Mouse (Mus musculus) cerebellum, adult 9-11 months (tissue): ENCODE measurements at regions not wholly inside any gene's neighbourhood (a gene's known extent, or its start where the extent isn't known, plus 50 kb on each side); places are given as distances from the start of the nearest gene placed in this dataset.
"Not testable (repeated sequence)": the region's sequence is repeated elsewhere in the genome, so short reads cannot be mapped to it uniquely, and the experiment has no call there.

Experiments used
- DNase-seq: peaks from one replicate; pipeline ENCODE4 v3.0.0; 2022

DNA sequence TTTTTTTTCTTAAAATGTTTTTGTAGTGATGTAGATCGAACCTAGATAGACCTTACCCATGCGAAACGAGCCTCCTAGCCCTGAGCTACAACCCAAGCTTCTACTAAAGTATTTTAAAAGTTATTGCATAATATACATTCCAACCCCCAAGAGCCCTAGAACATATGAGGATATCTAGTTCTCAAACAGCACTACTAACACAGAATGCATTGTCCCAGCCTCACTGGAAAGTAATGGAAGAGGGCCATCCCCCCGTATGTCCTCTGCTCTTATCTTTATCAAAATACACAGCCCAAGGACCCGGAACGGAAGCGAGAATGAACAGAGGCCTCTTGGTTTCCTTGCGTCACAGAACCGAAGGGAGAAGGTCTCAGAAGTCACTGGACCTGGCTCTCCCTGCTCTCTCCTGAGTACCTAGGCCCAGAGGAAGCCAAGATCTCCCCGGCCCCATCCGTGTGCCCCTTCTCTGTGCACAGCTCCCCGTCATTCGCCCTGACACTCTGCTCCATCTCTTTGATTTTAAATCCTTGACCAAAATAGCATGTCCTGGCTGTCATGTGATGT is 165.0 kb upstream of the Pkdcc start:
- DNase-seq = no peak

DNA sequence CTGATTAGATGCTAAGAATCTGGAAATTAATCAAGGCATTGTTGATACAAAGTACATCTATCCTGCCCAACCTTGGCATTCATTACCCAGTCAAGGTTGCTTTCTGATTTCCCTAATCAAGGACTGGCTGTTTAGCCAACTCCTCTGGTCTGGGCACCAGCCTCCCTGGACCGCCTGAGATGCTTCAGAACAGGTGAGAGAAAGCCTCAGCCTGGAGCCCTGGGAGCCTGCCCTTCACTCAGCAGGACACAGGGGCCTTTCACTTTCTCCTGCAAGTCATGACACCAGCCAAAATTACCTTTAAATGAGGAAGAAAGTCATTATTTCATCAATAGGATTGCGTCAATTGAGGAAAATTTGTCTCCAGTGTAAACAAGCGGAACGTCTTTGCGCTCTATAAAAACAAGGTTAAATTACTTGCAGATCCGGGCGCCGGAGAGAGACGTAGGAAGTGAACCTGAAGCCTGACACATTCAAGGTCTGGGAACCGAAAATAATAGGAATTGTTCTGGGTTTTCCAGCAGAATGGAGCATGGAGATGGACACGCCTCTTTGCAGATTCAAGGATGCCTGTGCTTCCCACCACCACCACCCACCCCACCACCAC is 164.4 kb upstream of the Pkdcc start:
- DNase-seq = no peak

DNA sequence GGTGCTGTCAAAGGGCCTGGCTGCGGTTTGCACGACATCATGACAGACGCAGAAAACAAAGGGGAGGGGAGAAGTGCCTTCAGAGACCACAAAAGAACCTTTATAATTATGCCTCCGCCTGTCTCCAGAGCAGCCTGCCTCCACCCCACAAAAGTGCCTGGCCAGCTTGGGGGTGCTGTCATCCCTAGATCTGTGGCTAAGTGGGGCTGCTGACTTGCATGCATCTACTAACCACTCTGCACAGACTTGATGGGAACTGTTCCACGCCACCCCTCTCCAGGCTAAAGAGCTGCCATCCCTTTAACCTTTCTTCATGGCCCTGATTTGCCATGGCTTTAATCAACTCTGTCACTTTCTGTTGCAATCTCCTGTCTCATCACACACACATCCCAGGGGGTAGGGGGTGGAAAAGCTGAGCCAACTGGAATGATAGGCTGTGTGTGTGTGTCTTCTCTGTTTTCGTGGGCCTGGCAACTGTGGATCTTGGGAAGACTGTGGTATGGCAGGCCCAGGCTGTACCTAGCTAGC is 162.4 kb upstream of the Pkdcc start:
- DNase-seq = no peak

DNA sequence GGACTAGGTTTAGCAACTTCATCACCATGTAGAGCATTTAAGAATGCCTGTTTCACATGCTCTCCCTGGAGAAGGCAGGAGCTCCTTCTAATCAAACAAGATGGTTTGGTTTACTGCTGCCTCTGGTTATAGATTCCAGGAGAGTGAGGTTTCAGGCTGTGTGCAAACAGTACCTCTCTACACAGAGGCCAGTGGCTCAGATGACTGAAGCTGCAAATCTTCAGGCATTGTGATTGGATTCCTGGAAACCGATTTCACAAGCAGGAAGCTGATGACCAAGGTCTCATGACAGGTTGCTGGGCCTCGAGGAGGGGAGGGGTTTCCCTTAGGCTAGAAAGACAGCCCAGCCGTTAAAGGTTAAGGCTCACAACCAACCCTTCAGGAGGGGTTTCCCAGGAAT is 157.3 kb upstream of the Pkdcc start:
- DNase-seq = no peak

DNA sequence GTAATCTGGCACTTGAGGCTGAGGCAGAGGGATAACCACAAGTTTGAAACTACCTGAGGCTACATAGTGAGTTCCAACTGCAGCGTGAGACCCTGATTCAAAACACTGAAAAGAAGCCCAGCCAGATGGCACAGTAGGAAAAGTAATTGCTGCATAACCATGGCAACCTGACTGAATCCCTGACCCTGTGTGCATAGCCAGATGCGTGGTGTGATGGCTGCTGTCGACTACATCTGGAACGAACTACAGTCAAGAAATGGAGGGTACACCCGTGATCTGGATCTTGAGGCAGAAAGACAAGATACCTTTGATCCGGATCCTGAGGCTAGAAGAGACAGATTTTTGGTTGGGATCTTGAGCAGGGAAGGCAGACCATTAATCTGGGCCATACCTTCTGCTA is 153.2 kb upstream of the Pkdcc start:
- DNase-seq = no peak

DNA sequence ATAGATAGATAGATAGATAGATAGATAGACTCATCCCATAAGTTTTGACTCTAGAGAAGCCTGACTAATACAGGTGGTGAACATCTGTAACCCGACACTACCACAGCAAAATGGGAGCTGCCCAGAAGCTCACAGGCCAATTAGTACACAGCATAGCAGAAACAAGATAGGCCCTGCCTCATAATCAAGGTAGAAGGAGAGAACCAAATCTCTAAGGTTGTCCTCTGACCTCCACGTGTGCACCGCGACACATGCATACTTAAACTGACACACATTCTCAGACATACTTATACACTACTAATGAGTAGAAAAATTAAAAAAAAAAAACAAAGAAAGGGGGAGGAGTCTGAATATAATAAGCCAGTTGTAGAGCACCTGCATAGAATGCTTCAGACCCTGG is 151.2 kb upstream of the Pkdcc start:
- no peak for DNase-seq

DNA sequence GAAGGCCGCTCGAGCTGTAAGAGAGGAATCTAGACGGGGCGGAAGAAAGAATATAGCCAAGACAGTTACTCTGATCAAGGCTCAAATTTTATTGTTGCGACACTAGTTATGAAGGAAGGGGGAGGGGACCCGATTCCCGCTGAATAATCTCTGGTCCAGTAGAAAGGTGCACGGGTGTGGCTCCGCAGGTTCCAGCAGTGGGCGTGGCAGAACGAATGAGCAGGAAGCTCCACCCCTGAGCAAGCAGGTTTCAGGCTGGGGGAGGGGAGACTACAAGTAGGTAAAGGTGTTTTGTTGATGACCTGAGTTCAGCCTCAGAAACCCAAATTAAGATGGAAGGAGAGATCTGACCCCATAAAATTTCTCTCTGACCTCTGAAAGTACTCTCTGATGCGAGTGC is 150.7 kb upstream of the Pkdcc start:
- not testable (repeated sequence) for DNase-seq

DNA sequence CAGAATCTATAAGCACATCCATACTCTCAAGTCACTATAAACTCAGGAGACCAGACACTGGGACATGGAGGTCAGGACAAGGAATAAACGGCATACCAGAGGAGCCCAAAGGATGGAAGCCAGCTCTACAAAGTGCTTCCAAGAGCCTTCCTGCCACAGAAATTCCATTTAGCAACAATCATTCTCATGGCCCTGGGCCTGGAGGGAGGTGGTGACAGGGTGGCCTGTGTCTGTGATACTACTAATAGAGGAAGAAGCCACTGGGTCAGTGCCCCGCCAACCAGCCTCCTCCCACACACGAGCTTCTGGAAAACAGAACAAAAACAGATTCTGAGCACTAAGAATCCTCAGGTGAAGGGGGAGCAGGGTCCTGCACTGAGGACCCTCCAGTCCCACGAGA is 145.8 kb upstream of the Pkdcc start:
- no peak for DNase-seq

DNA sequence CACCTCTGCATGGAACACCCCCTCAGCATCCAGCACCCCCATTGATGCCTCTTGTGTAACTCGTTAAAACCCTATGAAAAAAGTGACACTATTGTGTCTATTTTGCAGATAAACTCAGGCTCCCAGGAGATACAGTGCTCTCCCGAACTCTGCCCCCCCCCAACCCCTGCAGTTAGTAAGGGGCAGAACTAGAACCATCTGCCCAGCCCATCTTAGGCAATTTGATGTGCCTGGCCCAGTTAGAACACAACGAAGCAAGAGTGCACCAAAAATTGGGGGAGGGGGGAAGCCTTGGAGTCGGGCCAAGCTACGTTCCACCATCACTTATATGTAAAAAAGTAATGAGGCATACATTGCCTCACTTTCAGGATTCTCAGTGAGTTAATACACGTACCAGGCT is 143.3 kb upstream of the Pkdcc start:
- DNase-seq = no peak

DNA sequence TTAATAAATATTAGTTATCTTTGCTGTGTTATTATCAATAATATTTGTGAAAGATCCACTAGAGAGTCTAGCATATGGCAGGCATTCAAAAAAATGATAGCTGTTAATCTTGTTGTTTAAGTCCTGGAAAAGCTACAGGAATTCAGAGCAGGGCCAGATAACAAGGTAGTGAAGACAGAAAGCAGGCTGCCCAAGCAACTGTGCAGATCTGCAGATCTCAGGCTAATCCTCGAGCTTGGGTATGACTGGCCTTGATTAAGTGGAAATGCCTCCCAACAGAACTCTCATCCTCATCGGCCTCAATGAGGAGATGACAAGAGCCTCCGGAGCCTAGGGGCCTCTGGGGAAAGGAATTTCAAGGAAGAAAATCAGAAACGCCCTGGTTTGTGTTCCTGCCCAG is 142.9 kb upstream of the Pkdcc start:
- no peak for DNase-seq

DNA sequence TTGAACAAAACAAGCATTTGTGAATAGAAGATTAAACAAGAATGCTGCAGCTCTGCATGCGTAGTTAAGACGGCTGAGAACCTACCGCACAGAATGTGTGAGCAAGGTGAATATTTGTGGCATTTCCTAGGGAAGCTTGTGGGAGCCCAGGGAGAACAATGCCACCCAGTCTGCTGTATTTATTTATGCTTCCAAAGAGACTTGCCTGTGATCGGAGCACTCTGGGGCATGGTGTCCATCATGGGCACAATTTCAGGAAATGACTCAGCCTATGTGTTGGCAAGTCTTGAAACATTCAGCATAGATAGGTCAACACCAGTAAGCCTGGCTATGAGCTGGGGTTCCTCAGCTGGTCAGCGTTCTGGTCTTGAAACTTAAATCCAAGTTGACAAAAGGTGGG is 140.2 kb upstream of the Pkdcc start:
- no peak for DNase-seq

DNA sequence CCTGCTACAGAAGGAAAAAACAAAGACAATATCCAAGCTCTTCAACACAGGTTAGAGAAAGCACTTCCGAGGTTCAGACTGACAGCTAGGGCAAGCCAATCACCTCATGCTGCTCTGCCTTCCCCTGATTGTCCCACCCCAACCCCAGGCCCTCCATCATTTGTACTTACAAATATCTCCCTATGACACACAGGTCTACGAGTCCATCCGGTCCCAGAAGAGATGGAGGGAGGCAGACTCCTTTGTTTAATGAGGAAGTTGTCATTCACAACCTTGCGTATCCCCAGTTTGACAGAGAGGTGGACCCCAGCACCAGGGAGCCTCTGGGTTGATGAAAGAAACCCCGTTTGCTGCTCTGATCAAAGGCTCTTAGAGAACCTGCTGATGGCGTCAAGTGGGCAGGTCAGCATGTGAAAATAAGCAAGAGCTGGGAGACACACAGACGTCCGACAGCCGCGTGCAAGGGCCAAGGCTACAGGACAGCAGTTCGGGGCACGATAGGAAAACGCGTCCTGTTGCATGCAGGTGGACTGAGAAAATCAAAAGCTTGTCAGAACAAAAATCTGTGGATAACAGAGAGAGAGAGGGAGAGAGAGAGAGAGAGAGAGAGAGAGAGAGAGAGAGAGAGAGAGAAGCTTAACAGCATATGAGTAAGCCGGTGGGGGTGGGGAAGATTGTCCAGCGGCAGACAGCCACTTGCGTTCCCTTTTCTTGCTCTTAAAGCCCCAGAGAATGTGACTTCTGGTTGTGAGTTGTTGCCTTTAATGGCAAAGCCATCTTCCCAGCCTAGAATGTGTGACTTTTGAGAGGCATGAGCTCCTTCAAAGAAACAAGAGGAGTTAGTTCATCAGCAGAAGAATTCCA is 137.1 kb upstream of the Pkdcc start:
- DNase-seq = no peak

DNA sequence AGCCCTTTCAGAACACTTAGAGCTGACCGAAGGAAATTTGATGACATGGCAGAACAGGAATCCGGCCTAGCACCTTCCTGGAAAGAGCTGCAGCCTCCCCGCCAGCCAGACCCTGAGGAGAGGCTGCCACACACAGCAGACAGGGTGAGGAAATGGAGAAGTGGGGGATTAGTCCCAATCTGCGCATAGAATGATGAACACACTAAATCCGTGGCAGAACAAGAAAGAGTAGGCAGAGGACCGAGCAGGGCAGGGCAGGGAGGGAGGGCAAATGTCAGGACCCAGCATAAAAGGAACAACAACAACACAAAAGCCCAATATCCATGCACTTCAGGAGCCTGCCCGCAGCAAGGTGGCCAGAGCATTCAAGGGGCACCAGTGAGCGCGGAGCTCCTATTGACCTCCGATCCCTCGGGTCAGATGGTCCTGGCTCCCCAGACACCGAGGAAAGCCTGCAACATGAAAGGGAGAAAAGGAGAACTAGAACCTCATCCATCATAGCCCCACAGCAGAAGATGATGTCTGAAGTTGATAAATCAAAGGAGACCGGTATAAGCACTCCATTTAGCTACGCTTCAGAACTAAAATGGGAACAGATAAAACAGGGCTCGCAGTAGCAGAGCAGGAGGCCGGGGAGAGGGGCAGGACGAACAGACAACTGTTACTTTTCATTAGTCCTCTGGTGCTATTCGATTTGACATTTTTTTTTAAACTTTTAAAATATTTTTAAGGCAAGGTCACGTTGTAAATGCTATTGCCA is 136.3 kb upstream of the Pkdcc start:
- no peak for DNase-seq

DNA sequence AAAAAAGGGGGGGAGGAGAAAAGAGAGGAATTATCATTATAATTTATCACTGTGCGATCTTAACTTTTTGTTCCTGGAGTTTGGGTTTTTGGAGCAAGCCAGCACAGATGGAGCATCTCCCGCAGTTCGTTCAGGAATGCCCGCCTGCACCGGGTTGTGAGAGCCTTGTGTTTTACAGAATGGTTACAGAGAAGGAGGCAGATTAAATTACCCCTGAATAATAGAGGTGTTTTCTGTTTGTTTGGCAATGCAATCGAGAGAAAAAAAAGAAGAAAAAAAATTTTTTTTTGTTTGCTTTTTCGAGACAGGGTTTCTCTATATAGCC is 135.8 kb upstream of the Pkdcc start:
- DNase-seq = no peak

DNA sequence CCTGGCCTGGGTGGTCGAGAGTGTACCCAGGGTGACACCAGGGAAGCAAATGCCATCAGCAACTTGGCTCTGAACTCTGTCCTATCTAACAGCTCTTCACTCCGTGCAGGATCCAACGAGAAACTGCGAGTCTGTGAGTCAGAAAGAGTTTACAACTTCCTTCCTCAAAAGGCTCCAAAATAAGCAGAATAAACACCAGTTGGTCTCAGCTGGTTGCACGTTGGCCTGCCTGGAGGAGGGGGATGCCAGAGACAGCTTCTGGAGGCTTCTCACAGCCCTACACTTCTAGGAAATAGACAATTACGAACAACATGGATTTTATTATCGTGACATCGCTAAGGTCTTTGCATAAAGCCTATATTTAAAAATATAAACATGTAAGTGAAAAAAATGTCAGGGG is 133.4 kb upstream of the Pkdcc start:
- no peak for DNase-seq

DNA sequence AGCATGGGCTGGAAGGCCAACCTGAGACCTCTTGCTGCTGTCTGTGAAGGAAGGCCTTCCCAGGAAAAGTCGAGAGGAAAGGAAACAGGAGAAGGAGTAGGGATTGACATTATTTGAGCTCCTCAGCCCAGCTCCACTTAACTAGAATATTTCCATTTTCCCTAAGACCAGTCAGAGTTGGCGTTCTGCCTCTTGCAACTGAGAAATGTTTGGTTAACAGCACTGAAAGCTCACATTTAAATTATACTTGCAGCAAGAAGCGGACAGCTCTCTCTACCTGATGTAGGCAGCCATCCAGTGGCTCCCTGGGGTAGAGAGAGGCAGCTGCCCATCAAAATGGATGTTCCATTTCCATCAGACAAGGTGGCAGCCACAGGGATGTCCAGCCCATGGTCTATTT is 131.6 kb upstream of the Pkdcc start:
- no peak for DNase-seq

DNA sequence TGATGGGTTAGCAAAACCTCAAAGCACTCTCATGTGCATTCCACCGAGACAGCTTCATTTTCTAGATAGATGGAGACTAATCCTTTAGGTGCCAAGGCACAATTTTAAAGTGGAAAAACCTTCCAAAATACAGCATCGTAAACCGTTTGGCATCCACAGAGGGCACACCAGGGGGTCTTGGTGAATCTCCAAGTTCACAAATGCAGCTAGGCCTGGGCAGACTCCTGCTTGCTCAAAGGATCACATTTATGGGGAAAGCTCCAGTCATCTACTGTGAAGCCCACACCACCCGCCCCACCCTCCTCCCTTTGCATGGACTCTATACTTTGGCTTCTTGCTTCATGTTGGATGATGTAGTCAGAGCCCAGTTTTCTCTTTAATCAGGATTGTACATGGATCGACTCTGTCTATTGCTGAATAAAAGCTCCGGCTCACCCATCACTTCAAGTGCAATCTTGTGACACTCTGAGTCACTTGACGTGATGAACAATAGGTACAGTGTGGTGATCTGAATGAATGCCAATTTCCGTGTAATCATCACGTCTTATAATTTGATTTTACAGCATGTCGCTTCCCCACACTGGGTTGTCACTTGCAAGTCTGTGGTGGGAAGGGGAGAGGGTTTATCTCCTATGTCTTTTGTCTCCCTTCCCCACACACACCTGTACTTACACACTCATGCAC is 129.2 kb upstream of the Pkdcc start:
- DNase-seq = no peak

DNA sequence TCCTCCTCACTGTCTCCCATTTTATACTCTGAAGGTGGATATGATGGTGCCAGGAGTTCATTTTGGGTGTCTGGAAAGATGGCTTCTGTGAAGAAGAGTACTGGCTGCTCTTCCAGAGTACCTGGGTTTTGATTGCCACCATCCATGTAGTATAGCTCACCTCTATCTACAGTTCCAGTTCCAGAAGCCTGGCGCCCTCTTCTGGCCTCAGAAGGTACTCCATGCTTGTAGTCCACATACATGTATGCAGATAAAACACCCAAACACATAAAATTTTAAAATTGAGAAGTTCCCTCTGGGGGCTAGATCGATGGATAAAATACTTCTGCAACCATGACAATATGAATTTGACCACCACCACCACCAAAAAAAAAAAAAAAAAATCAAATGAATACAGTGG is 128.4 kb upstream of the Pkdcc start:
- DNase-seq = no peak

DNA sequence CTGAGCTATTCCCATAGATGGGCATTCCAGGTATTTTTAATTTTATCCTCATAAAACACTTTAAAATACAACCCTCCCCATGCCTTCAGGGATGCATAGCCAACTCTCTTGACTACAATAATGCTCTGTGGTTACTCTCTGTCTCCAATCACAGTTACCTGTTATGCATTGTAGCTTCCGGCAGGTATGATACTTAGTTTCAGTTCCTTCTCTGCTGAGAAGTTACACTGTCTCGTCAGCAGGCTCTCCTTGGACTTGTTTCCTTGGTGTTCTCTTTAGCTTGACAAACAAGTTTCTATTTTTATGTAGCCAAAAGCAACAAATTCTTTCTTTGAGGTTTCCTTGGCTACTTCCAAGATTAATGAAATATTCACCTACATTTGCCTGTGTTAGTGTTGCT is 126.6 kb upstream of the Pkdcc start:
- no peak for DNase-seq

DNA sequence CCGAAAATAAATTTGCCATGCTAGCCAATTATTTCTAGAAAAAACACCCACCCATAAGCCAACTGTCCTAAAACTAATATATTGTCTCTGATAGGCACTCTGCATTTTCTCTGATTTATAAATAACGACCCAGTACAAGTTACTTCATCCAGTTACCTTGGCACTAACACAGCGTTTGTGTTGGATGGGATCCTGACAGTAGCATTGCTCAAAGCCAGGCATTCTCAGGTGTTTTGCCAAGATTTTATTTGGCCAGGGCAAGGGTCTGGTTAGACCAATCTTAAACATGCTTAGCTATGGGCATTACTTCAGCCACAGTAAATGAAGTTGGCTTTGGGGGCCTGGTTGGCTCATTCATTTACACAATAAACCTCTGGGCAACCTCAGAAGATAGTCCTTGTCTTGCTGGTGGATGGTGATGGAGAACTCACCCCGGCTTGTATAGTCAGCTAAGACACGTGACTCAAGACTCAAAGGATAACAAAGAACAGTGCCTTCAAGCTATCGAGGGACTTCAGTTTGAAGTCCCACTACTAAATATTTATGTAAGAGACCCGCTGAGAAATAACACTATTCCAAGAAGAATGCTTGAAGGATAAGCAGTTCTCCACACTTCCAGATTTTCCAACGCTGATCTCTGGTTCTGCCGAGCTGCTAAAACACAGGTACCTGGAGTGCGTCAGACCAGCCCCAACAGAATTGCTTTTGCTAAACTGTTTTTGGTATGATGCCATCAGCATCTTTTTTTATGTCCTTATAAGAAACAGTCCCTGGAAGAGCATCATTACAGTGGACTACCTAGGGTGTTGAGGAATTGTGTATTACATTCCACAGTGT is 125.0 kb upstream of the Pkdcc start:
- DNase-seq = no peak

DNA sequence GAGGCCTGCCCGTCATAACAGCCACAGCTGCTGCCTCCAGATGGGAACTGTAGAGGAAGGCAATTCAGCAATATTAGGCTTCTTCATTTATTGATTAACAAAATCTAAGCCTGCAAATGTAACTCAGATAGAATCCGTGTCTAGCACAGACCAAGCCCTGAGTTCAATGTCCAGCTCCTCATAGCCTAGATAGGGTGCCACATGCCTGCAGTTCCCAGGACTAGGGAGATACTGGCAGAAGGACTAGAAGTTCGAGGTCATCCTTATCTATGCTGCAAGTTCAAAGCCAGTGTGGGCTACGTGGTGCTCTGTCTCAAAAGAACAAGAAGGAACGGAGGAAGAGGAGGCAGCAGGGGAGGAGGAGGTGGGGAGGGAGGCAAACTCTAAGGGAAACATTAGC is 121.2 kb upstream of the Pkdcc start:
- DNase-seq = no peak

DNA sequence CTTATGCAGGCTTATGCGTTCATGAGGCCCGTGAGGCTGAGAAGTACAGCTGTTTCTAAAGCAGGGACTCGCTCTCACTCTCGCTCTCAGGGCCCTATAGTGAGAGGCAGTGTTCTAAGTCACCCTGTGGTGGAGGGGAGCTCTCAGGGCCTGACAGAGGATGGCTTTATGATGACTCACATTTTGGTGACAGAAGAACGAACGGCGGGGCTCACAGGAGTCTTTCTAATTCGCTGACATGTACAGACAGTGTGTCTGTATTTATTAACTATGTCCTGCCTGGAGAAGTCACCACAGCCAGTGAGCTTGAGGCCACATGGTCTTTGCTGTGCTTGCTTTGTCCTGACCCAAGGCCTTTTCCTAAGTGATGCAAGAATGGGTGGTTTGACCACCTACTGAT is 118.6 kb upstream of the Pkdcc start:
- no peak for DNase-seq
